Mouse (Mus musculus) macrophage (primary cell): Measurements from ENCODE around the gene Mdm2. TPM values are rescaled to one million over a fixed set of nuclear protein-coding genes. Genes with fewer than 3 reads are reported as not detected.

Experiments used
- H3K27ac ChIP-seq: fragments of 350-480 bp; formaldehyde crosslinking; 2 replicates; pipeline ENCODE4 v1.9.0; 2021
- H3K36me3 ChIP-seq: fragments of 350-480 bp; formaldehyde crosslinking; 2 replicates; pipeline ENCODE4 v1.9.0; 2021; ENCODE audit errors: inconsistent target
- H3K4me3 ChIP-seq: fragments of 350-480 bp; formaldehyde crosslinking; 2 replicates; pipeline ENCODE4 v1.9.0; 2021; ENCODE audit errors: inconsistent target
- H3K79me2 ChIP-seq: fragments of 350-480 bp; formaldehyde crosslinking; 2 replicates; pipeline ENCODE4 v1.9.0; 2021; ENCODE audit errors: inconsistent target
- WGBS: methylation state at CpG from one replicate; pipeline ENCODE4 v1.1.7; 2026; ENCODE audit warnings: inconsistent platforms; ENCODE audit not compliant: missing documents; 5-methylcytosine and 5-hydroxymethylcytosine counted together
- polyA plus RNA-seq: library from polyadenylated mRNA; stranded (reverse); fragments of 250-400 nt; gene quantifications from 3 replicates; pipeline ENCODE4 v1.2.4, GENCODE M21; 2018; ENCODE audit warnings: inconsistent platforms

Mdm2 gene
- polyA plus RNA-seq, 1 experiment from 2014 or later: 84.1 TPM

DNA sequence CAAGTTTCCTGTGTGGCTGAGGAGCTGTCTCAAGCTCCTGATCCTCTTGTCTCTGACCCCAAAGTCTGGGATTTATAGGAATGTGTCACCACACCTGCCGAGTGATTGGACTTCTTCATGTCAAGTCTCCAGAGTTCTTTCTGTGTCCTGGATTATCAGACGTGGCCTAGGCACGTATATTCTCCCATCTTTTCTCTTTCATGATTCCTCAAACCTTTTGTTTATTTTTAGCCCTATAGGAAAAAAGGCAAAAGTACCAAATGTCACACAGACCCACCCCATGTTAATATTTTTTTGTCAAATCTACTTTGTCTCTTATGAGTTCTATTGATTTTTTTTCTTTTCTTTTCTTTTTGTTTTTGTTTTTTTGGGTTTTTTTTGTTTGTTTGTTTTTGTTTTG, 61.9 kb downstream of the Mdm2 start:
- Histone ChIP-seq H3K27ac (no peak overlapping the region), H3K36me3 (no peaks in the 10 kb centered on the region)
- 89% methylated on average over 3 of the region's 3 CpGs for WGBS

GRCm38 (mm10) chr10:117647964-117648472, 62.5 kb downstream of the Mdm2 start:
- Histone ChIP-seq H3K36me3 (no peaks in the 10 kb centered on the region), H3K27ac (no peak overlapping the region), H3K4me3 (no peak overlapping the region), H3K79me2 (no peaks in the 10 kb centered on the region)
- 77% methylated on average over 2 of the region's 2 CpGs for WGBS

More for the DNA sequence above, 61.9 kb downstream of the Mdm2 start:
- Histone ChIP-seq H3K79me2 (no peaks in the 10 kb centered on the region), H3K4me3 (no peak overlapping the region)

- Histone ChIP-seq H3K27ac (no peak overlapping the region), H3K79me2 (no peaks in the 10 kb centered on the region), H3K36me3 (no peaks in the 10 kb centered on the region), H3K4me3 (no peak overlapping the region)
- WGBS: 91% methylated on average over 12 of the region's 13 CpGs
These were observed 63.4 kb downstream of the Mdm2 start for GRCm38 (mm10) chr10:117647158-117647505.

- WGBS: 91% methylated on average over 5 of the region's 5 CpGs
- Histone ChIP-seq H3K4me3 (no peak overlapping the region), H3K79me2 (no peaks in the 10 kb centered on the region), H3K36me3 (no peaks in the 10 kb centered on the region), H3K27ac (no peak overlapping the region)
These were observed 63.9 kb downstream of the Mdm2 start for GRCm38 (mm10) chr10:117646482-117647157.

DNA sequence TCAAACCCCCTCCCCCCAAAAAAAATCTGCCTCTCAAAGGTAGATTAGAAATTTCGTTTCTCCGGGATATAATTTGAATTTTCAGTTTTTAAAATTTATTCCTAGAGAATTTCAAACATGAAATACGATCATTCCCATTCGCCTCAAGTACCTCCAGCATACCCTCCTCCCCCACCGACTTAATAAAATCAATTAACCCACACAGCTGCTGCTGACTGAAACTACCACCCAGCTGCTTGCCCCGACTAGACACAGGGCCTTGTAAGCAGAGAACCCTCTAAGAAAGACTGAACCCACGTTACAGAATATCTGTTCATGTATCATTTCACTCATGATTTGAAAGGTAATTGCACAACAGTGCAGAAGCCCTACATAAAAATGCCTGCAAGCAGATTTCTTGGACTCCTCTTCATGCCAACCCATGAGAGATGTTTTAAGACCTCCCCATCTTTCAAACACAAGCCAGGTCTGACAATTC, 65.0 kb downstream of the Mdm2 start:
- H3K27ac ChIP-seq: no peak overlapping the region
- no peak overlapping the region for H3K4me3 ChIP-seq
- no peaks in the 10 kb centered on the region for H3K36me3 ChIP-seq
- no peaks in the 10 kb centered on the region for H3K79me2 ChIP-seq
- WGBS: 92% methylated on average over 7 of the region's 7 CpGs

DNA sequence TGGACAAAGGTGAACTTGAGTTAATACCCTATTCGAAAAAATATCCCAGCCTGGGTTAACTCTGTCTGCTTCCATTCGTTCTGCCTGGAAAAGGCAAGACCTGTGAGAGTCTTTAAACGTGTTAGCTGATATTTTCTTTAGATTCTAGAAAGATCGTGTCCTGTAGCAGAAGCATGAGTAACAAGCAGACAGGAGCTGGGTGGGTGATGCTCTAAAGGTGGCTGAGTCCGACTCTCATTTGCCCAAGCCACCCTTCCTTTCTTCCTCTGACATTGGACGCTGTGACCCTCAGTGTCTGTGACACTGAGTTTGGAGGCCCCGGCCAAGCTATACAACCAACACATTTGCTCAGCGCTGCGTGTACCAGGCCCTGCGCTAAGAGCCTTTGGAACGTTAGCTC, 65.7 kb downstream of the Mdm2 start:
- Histone ChIP-seq H3K27ac (no peak overlapping the region), H3K4me3 (no peak overlapping the region), H3K36me3 (no peaks in the 10 kb centered on the region), H3K79me2 (no peaks in the 10 kb centered on the region)
- 90% methylated on average over 11 of the region's 11 CpGs for WGBS

- H3K27ac ChIP-seq: no peak overlapping the region
- H3K4me3 ChIP-seq: no peak overlapping the region
- 95% methylated on average over 8 of the region's 8 CpGs for WGBS
- H3K79me2 ChIP-seq: no peaks in the 10 kb centered on the region
- no peaks in the 10 kb centered on the region for H3K36me3 ChIP-seq
These were observed 66.2 kb downstream of the Mdm2 start for GRCm38 (mm10) chr10:117644429-117644748.

DNA sequence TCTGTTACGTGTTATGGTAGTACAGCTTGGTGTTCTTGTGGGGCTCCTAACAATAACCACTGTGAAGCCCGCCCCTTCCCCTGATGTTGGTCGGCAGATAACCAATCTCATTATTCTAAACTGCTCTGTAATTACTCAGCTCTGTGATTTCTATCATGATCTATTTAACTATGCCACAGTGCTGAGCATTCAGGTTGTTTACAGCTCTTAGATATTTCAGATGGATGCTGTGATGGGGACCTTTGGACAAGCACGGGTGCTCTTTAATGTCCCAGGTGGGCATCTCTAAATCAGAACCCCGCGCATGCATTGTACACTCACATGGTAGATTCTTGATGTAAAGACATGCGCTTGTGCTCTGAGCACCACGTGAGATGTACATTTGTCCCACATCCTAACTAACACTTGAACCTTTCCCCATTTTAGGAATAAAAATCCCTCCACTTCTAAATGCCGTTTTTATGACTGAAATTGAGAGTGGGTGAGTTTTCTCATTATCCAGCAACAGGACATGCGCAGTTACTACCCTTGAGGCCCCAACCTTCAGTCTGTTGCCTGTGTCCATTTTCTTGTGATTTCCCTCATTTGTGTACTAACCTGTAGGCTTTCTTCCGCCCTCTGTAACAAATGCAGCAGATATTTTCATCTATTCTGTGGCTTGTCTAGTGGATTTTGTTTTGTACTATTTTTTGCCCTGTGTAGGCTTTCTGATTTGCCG, 66.7 kb downstream of the Mdm2 start:
- WGBS: 94% methylated on average over 12 of the region's 12 CpGs
- no peaks in the 10 kb centered on the region for H3K79me2 ChIP-seq
- H3K4me3 ChIP-seq: no peak overlapping the region
- H3K27ac ChIP-seq: no peak overlapping the region
- H3K36me3 ChIP-seq: no peaks in the 10 kb centered on the region

GRCm38 (mm10) chr10:117643302-117643701, 67.3 kb downstream of the Mdm2 start:
- 93% methylated on average over 6 of the region's 6 CpGs for WGBS
- no peak overlapping the region for H3K27ac ChIP-seq
- no peak overlapping the region for H3K4me3 ChIP-seq
- no peaks in the 10 kb centered on the region for H3K79me2 ChIP-seq
- H3K36me3 ChIP-seq: no peaks in the 10 kb centered on the region

GRCm38 (mm10) chr10:117642491-117643262, 67.9 kb downstream of the Mdm2 start:
- Histone ChIP-seq H3K27ac (no peak overlapping the region), H3K79me2 (no peaks in the 10 kb centered on the region), H3K4me3 (no peak overlapping the region), H3K36me3 (no peaks in the 10 kb centered on the region)
- 92% methylated on average over 14 of the region's 15 CpGs for WGBS

DNA sequence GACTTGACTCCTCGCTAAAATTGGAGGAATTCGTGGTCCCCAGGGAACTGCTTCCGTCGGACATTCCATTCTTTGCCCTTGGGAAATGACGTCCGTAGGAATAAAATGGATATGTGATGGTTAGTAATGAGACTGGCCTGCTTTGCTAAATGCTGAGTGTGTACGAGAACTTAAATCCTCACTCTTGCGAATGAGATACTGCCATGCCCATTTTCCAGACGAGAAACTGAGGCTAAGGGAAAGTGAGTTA, 68.4 kb downstream of the Mdm2 start:
- Histone ChIP-seq H3K79me2 (no peaks in the 10 kb centered on the region), H3K27ac (no peak overlapping the region), H3K36me3 (no peaks in the 10 kb centered on the region), H3K4me3 (no peak overlapping the region)
- 91% methylated on average over 9 of the region's 9 CpGs for WGBS

DNA sequence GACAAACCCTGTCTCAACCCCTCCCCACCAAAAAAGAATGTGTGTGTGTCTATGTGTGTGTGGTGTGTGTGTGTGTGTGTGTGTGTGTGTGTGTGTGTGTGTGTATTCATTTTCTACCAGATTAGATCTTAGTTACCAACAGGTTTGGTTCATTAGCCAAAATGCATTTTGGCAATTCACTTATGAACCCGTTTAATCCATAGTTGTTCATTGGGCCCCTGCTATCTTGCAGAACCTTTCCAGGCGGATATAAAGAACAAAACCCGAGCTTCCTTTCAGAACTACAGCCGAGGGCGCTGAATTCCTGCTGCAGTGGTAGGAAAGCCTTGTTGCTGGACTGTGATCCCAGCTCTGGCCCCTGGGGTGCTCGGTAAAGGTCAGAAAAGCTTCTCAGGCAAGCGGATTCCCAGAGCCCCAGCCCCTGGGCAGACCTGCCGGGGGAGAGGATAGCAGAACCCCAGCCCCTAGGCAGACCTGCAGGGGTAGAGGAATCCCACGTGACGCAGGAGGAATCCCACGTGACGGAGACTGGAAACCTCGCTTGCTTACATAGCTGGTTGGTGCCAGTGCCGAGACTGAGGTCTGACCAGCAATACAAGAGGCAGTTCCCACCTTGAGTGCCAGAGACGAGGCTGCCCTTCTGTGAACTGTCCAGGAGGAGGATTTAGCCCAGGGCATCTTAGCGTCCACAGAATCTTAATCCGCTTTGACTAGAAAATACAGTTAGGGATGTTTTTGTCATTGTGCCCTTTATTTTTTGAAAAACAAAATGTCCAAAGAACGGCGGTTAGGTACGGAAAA, 69.0 kb downstream of the Mdm2 start:
- H3K36me3 ChIP-seq: no peaks in the 10 kb centered on the region
- H3K4me3 ChIP-seq: no peak overlapping the region
- no peaks in the 10 kb centered on the region for H3K79me2 ChIP-seq
- H3K27ac ChIP-seq: no peak overlapping the region
- 92% methylated on average over 18 of the region's 20 CpGs for WGBS

GRCm38 (mm10) chr10:117640595-117641078, 69.9 kb downstream of the Mdm2 start:
- H3K36me3 ChIP-seq: no peaks in the 10 kb centered on the region
- H3K4me3 ChIP-seq: no peak overlapping the region
- no peak overlapping the region for H3K27ac ChIP-seq
- no peaks in the 10 kb centered on the region for H3K79me2 ChIP-seq
- 96% methylated on average over 7 of the region's 7 CpGs for WGBS

GRCm38 (mm10) chr10:117639899-117640594, 70.5 kb downstream of the Mdm2 start:
- no peaks in the 10 kb centered on the region for H3K36me3 ChIP-seq
- no peak overlapping the region for H3K4me3 ChIP-seq
- H3K27ac ChIP-seq: no peak overlapping the region
- H3K79me2 ChIP-seq: no peaks in the 10 kb centered on the region
- WGBS: 8% methylated on average over 21 of the region's 21 CpGs
